Mouse (Mus musculus) forebrain, embryonic 16.5 days (tissue): Measurements from ENCODE around the gene Tom1. TPM values are rescaled to one million over a fixed set of nuclear protein-coding genes. Genes with fewer than 3 reads are reported as not detected.

ENCODE experiments used
- ATAC-seq: fragments of 200-750 bp; cut with Nextera tagmentation; 2 replicates; pipeline ENCODE4 v1.8.0; 2017; ENCODE audit warnings: mild to moderate bottlenecking, moderate library complexity
- H3K27ac ChIP-seq: fragments of 300-500 bp; sonication (generic); 2 replicates; pipeline ENCODE4 v1.5.1; 2014; ENCODE audit warnings: low read length, control low read depth
- H3K27me3 ChIP-seq: fragments of 300-500 bp; sonication (generic); replicated peaks from 2 replicates; pipeline ENCODE4 v1.6.1; 2014; ENCODE audit warnings: low read length; ENCODE audit not compliant: control insufficient read depth, insufficient read depth
- H3K36me3 ChIP-seq: fragments of 300-500 bp; sonication (generic); 2 replicates; pipeline ENCODE4 v1.6.1; 2014; ENCODE audit not compliant: control insufficient read depth, insufficient read depth
- H3K4me1 ChIP-seq: fragments of 300-500 bp; sonication (generic); replicated peaks from 2 replicates; pipeline ENCODE4 v1.6.1; 2014; ENCODE audit warnings: low read length; ENCODE audit not compliant: control insufficient read depth, insufficient read depth
- H3K4me2 ChIP-seq: fragments of 300-500 bp; sonication (generic); 2 replicates; pipeline ENCODE4 v1.6.1; 2014; ENCODE audit warnings: mild to moderate bottlenecking, low read length, control low read depth
- H3K4me3 ChIP-seq: fragments of 300-500 bp; sonication (generic); replicated peaks from 2 replicates; pipeline ENCODE4 v1.5.1; 2014; ENCODE audit warnings: mild to moderate bottlenecking, low read length, control low read depth
- H3K9ac ChIP-seq: fragments of 300-500 bp; sonication (generic); replicated peaks from 2 replicates; pipeline ENCODE4 v1.6.1; 2014; ENCODE audit warnings: low read depth, low read length, control low read depth
- H3K9me3 ChIP-seq: fragments of 300-500 bp; sonication (generic); 2 replicates; pipeline ENCODE4 v1.6.1; 2016; ENCODE audit warnings: low read length; ENCODE audit not compliant: control insufficient read depth
- WGBS: fragments of 180-500 bp; shearing (Covaris S2); extraction: QIAGEN DNeasy Blood & Tissue Kit; methylation state at CpG from one replicate; pipeline ENCODE4 v1.1.7; 2014; 5-methylcytosine and 5-hydroxymethylcytosine counted together
- polyA plus RNA-seq: library from polyadenylated mRNA; unstranded; fragments of >200 nt; fragmentation: Nextera tagmentation; extraction: Ambion mirVana; gene quantifications from 2 replicates; pipeline ENCODE4 v1.2.1, GENCODE M21; 2015

Tom1 gene
- polyA plus RNA-seq, 1 experiment from 2014 or later: 17.4 TPM

GRCm38 (mm10) chr8:75093399-75094156 lies 60.1 kb downstream of the Tom1 start, which contains the start of gene Hmox1:
Hmox1 (plus strand) TSS chr8:75093621.
- Histone ChIP-seq H3K27me3 (no peaks in the 10 kb centered on the region), H3K36me3 (no peaks in the 10 kb centered on the region), H3K4me1 (peaks cover 6% of the 10 kb centered on the region; the same call in 1 of the 2 replicates), H3K9ac (peak within 1 kb of the TSS; percentile 46), H3K4me2 (peak within 1 kb of the TSS; percentile 56), H3K9me3 (no peaks in the 10 kb centered on the region), H3K4me3 (peak within 1 kb of the TSS; percentile 42), H3K27ac (no peak within 1 kb of the TSS)
- ATAC-seq: peak; percentile 93
- 1% methylated on average over 36 of the region's 36 CpGs for WGBS

- no peak for ATAC-seq
- no peak overlapping the region for H3K4me3 ChIP-seq
- no peaks in the 10 kb centered on the region for H3K36me3 ChIP-seq
- H3K27ac ChIP-seq: no peak overlapping the region
- 93% methylated on average over 4 of the region's 4 CpGs for WGBS
- H3K9me3 ChIP-seq: no peaks in the 10 kb centered on the region
- no peaks in the 10 kb centered on the region for H3K27me3 ChIP-seq
- H3K4me1 ChIP-seq: no peaks in the 10 kb centered on the region
- H3K4me2 ChIP-seq: no peak overlapping the region
- no peak overlapping the region for H3K9ac ChIP-seq
Measured at GRCm38 (mm10) chr8:75102956-75103355, 69.5 kb downstream of the Tom1 start.

- no peaks in the 10 kb centered on the region for H3K9me3 ChIP-seq
- 47% methylated on average over 8 of the region's 8 CpGs for WGBS
- H3K9ac ChIP-seq: no peak overlapping the region
- H3K4me1 ChIP-seq: no peaks in the 10 kb centered on the region
- no peak overlapping the region for H3K4me2 ChIP-seq
- H3K36me3 ChIP-seq: no peaks in the 10 kb centered on the region
- H3K27ac ChIP-seq: no peak overlapping the region
- ATAC-seq: no peak
- H3K27me3 ChIP-seq: no peaks in the 10 kb centered on the region
- H3K4me3 ChIP-seq: no peak overlapping the region
Measured at GRCm38 (mm10) chr8:75103376-75103878, 69.9 kb downstream of the Tom1 start.

GRCm38 (mm10) chr8:75108527-75109235 lies 75.2 kb downstream of the Tom1 start:
- peak overlapping the region; percentile 79 for H3K4me2 ChIP-seq
- H3K4me1 ChIP-seq: peaks cover 11% of the 10 kb centered on the region
- no peaks in the 10 kb centered on the region for H3K27me3 ChIP-seq
- no peaks in the 10 kb centered on the region for H3K36me3 ChIP-seq
- peak; percentile 73 for ATAC-seq
- 0% methylated on average over 9 of the region's 9 CpGs for WGBS
- H3K9ac ChIP-seq: peak overlapping the region; percentile 81
- H3K27ac ChIP-seq: peak overlapping the region; percentile 89
- no peaks in the 10 kb centered on the region for H3K9me3 ChIP-seq
- peak overlapping the region; percentile 78 for H3K4me3 ChIP-seq

DNA sequence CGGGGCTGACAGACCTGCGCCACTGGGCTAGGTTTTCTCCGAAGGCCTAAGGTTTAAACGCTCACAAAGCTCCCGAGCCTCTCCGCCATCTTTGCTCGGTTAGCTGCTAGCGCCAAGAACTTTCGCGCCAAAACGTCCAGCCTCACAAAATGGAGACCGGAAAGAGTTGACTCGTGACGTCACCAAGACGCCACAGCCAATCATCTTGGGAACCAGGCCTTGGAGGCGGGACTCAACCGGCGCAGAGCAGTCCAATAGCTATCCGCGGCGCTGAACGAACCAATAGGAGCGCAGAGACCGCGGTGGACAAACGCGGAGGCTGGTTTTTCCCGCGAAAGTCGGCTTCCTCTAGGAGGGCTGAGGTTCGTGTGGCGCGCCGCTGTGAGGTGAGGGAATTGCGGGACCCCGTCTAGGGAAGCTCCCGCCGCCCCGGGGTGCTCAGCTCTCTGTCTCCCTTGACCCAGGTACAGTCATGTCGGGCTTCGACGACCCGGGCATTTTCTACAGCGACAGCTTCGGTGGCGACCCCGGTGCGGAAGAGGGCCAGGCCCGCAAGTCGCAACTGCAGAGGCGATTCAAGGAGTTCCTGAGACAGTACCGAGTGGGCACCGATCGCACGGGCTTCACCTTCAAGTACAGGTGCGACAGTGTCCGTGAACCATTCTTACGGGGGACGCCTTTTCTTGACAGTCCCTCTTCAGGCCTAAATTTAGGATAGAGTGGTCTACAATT lies 75.9 kb downstream of the Tom1 start, which contains the start of gene Mcm5:
Gene Mcm5 (plus strand): TSS at position 334 of the 732 bp plus-strand sequence.
- no peaks in the 10 kb centered on the region for H3K36me3 ChIP-seq
- H3K27me3 ChIP-seq: no peaks in the 10 kb centered on the region
- peak; percentile 99 for ATAC-seq
- under 1% methylated on average over 59 of the region's 59 CpGs for WGBS
- no peaks in the 10 kb centered on the region for H3K9me3 ChIP-seq
- peak within 1 kb of the TSS; percentile 89 for H3K27ac ChIP-seq
- peak within 1 kb of the TSS; percentile 85 for H3K4me2 ChIP-seq
- H3K9ac ChIP-seq: peak within 1 kb of the TSS; percentile 81
- H3K4me1 ChIP-seq: peaks cover 11% of the 10 kb centered on the region
- H3K4me3 ChIP-seq: peak within 1 kb of the TSS; percentile 78

DNA sequence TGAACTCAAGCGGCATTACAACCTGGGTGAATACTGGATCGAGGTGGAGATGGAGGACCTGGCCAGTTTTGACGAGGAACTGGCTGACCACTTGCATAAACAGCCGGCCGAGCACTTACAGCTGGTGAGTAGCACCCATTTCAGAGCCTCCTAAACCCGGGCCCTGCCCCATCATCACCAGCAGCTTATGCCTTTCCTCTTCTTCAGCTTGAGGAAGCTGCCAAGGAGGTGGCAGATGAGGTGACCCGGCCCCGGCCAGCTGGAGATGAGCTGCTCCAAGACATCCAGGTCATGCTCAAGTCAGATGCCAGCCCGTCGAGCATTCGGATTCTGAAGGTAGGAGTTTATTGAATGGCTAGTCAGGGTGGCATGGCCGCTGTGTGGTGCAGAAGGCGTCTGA lies 76.6 kb downstream of the Tom1 start:
- Histone ChIP-seq H3K27ac (no peak overlapping the region), H3K36me3 (no peaks in the 10 kb centered on the region), H3K4me1 (peaks cover 11% of the 10 kb centered on the region), H3K4me2 (peak overlapping the region; percentile 85), H3K4me3 (peak overlapping the region; percentile 78), H3K9me3 (no peaks in the 10 kb centered on the region), H3K9ac (peak overlapping the region; percentile 59), H3K27me3 (no peaks in the 10 kb centered on the region)
- no peak for ATAC-seq
- WGBS: 16% methylated on average over 13 of the region's 13 CpGs

- H3K27ac ChIP-seq: no peak overlapping the region
- no peak for ATAC-seq
- no peak overlapping the region for H3K4me2 ChIP-seq
- WGBS: 92% methylated on average over 1 of the region's 1 CpGs
- no peaks in the 10 kb centered on the region for H3K27me3 ChIP-seq
- no peaks in the 10 kb centered on the region for H3K9me3 ChIP-seq
- H3K4me3 ChIP-seq: no peak overlapping the region
- no peak overlapping the region for H3K9ac ChIP-seq
- H3K36me3 ChIP-seq: peaks cover 25% of the 10 kb centered on the region
- no peaks in the 10 kb centered on the region for H3K4me1 ChIP-seq
Measured at GRCm38 (mm10) chr8:75118505-75118904, 85.0 kb downstream of the Tom1 start.

- Histone ChIP-seq H3K4me3 (no peak overlapping the region), H3K27me3 (no peaks in the 10 kb centered on the region), H3K36me3 (peaks cover 25% of the 10 kb centered on the region), H3K27ac (no peak overlapping the region), H3K9ac (no peak overlapping the region), H3K4me2 (no peak overlapping the region), H3K9me3 (no peaks in the 10 kb centered on the region), H3K4me1 (no peaks in the 10 kb centered on the region)
- no peak for ATAC-seq
- 95% methylated on average over 2 of the region's 2 CpGs for WGBS
Measured at GRCm38 (mm10) chr8:75119287-75119686, 85.8 kb downstream of the Tom1 start.
